Mouse (Mus musculus): Measurements from ENCODE around the gene Stx17.

- no peak for TF ChIP-seq CTCF (IDR thresholded peaks at IDR 0.05; ENCODE audit: control insufficient read depth, insufficient read depth, low read length)
- no peak for TF ChIP-seq POLR2A (IDR thresholded peaks at IDR 0.05; ENCODE audit: borderline replicate concordance, control insufficient read depth, low read depth, low read length)
These were observed 38.1 kb upstream of the Stx17 start for GRCm38 (mm10) chr4:48086609-48087008.

Measured in bone marrow, adult 2 months (tissue).